Mouse (Mus musculus) embryo, embryonic 10.5 days (tissue): Measurements from ENCODE around the gene Mrpl54.
A peak's percentile ranks its signal among the peaks of the same experiment; 100 is the strongest.

Experiments used
- DNase-seq: peaks from one replicate; pipeline ENCODE4 v3.0.0-alpha.2; 2015; ENCODE audit warnings: low spot score

The Mrpl54 gene

GRCm38 (mm10) chr10:81261025-81261424 lies 5.7 kb downstream of the Mrpl54 start:
- no peak for DNase-seq

DNA sequence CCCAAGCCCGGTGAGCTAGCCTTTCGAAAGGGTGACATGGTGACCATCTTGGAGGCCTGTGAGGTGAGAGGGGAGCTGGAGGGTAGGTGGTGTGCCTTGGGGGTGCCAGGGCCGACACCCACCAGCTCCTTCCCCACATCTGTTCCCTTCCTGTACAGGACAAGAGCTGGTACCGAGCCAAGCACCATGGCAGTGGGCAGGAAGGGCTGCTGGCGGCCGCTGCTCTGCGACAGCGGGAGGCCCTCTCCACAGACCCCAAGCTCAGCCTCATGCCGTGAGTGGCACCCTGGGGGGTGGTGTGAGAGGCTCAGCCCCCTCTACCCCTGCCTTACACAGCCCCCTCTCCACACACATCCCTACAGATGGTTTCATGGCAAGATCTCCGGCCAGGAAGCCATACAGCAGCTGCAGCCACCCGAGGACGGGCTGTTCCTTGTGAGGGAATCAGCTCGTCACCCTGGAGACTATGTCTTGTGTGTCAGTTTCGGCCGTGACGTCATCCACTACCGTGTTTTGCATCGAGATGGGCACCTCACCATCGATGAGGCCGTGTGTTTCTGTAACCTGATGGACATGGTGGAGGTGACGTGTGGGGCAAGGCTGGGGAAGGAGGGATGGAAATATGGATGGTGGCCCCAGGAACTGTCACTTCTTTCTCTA lies 7.4 kb downstream of the Mrpl54 start:
- DNase-seq: no peak

DNA sequence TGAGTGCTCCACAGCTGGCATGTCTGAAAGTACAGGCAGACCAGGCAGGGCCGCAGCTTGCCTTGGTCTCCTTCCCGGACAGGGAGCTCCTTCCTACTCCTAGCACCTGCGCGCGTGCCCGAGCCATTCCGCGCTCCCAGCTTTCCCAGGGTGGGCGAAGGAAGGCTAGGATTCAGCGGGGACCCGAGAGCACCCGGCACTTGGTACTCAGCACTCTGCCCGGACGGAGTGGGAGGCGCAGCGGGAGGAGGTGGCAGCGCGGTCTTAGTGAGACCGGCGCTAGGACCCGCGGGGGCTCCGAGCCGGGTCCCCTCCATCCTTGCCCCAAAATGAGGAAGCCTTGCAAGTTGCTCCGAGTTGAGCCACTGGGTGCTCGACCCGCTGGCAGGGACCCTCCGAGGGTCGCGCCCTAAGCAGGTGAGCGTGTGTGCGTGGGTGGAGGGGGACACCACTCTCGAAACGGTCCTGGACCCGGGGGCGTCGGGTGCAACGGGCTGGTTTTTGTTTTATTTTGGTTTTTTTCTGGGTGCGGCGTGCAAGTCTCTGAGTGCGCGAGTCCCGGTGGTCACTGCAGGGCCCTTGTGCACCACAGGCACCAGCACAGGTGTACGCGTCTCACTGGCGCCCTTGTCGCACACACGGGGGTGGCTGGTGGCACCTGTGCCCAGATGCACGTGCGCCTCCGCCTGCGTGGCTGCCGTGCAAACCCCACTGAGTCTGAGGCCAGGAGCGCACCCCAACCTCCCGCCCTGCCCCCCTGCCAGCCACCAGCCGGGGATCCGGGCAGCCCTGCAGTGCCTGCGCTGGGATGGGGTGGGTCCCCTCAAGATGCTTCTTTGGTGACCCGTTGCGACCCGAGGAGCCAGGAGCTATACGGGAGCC lies 9.3 kb downstream of the Mrpl54 start:
- peak; percentile 37 for DNase-seq

GRCm38 (mm10) chr10:81254886-81255285 lies 11.8 kb downstream of the Mrpl54 start:
- no peak for DNase-seq

GRCm38 (mm10) chr10:81252424-81253419 lies 14.0 kb downstream of the Mrpl54 start, which contains the start of gene Matk:
Gene Matk, plus strand, starts transcription at chr10:81252935.
- peak; percentile 75 for DNase-seq

GRCm38 (mm10) chr10:81249442-81249841 lies 17.3 kb downstream of the Mrpl54 start:
- no peak for DNase-seq

DNA sequence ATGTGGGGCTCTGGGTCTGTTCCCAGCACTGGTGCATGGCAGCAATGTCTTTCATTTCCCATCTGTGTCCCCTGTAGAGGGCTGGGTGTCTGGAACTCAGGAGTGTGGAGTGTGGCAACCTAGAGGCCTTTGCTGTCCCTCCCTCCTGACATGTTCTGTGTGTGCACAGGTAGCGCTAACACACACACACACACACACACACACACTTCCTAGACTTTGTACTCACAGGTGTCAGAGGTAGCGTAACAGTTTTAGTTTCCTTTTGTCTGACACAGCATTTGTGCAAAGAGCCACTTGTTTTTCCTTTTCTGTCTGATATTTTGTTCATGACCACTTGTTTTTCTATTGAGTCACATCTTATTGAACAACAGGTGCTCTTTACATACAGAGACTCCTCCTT lies 18.9 kb downstream of the Mrpl54 start:
- DNase-seq: no peak

DNA sequence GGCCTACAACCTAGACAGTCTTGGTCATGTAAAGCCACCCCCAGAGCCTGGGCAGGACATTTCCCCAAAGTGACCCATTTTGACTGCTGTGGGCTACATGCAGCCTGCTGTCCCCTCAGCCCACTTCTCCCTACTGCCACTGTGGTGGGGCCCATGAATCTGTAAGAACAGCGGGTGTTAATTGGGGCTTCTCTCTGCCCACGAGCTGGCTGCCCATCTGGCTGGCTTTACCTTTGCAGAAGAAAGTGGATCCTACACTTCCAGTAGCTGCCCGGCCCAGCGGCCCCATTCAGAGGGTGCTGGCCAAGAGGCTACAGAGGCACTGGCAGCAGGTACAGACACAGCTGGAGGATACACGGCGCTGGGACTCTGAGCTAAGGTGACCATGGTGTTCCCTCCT lies 21.6 kb downstream of the Mrpl54 start:
- no peak for DNase-seq

DNA sequence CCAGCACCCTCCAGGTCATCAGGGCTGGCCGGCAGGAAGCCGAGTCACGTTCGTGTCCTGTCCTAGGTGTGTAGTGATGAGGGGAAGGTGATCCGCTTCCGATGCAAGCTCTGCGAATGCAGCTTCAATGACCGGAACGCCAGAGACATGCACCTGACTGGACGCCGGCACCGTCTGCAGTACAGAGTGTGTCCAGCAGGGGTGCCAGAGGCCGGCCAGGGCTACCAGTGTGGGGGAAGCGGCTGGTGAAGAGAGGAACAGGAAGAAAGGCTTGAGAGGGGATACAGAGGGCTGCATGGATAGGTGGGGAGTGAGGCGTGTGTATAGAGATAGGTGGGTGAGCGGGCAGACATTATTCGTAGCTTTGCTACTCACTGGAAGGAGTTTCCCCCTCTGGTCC lies 22.1 kb downstream of the Mrpl54 start:
- DNase-seq: peak; percentile 83

- no peak for DNase-seq
These were observed 22.6 kb downstream of the Mrpl54 start for GRCm38 (mm10) chr10:81244146-81244545.

- DNase-seq: no peak
These were observed 24.7 kb downstream of the Mrpl54 start for GRCm38 (mm10) chr10:81242021-81242420.

DNA sequence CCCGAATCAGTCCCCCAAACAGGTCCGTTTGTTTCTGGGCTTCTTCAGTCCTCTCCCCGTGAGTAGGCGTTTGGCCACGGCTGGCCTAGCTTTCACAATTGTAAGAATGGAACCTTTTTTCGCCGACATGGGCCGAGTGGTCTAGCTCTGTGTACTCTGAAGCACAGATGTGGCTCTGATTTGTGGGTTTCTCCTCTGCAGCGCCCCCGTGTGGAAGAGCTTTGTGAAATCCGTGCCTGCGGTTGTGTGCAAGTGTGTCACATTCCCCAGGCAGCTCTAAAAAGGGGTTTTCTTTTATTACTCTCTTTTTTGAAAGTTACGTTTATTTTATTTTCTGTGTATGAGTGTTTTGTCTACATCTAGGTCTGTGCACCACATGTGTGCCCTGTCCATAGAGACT lies 25.9 kb downstream of the Mrpl54 start:
- DNase-seq: peak; percentile 85

DNA sequence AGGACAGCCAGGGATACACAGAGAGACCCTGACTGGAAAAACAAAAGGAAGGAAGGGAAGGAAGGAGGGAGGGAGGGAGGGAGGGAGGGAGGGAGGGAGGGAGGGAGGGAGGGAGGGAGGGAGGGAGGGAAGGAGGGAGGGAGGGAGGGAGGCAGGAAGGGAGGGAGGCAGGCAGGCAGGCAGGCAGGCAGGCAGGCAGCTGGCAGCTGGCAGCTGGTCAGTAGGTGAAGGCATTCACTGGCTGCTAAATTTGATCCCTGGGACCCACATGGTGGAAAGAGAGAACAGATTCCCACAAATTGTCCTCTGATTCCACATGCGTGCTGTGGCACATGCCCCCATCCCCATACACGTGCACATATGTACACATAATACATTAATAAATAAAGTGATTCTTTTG lies 28.1 kb downstream of the Mrpl54 start:
- DNase-seq: no peak

DNA sequence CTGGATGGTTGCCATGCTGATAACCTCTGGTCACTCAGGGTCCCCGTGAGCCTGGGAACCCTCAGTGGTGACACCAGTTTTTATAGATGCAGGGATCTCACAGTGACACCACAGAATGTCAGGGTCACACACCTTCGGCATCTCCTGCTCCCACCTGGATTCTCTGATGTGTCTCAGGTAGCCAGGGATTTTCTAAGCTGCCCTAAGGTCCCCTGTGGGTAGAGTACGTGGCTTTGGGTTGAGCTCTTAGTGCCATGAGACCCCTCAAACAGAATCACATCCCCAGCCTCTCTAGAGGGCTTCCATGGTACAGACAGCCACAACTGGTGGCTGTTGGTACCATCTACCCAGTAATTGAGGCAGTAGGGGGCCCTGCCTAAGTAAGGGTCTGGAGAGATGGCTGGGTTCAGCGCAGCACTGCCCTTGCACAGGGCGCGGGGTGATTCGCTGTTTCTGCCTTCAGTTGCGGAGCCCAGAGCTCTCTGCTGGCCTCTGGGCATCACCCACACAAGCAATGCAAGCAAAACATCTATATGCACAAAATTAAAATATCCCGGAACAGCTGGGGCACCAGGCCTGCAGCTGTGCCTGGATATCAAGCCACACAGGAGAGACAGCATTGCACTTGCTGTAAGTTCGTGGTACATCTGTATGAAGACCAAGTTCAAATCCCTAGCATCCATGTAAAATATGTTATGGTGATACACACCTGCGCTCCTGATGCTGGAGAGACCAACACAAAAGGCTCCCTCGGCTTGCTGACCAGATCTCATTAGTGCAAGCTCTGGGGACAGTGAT lies 30.1 kb downstream of the Mrpl54 start:
- DNase-seq: no peak

GRCm38 (mm10) chr10:81234206-81234605 lies 32.5 kb downstream of the Mrpl54 start:
- DNase-seq: no peak

GRCm38 (mm10) chr10:81233226-81233585 lies 33.5 kb downstream of the Mrpl54 start:
- DNase-seq: no peak

GRCm38 (mm10) chr10:81232580-81233225 lies 34.0 kb downstream of the Mrpl54 start, which contains the start of gene Zfr2:
Gene Zfr2, plus strand, starts transcription at chr10:81233155.
- DNase-seq: peak; percentile 89

- no peak for DNase-seq
These were observed 35.3 kb downstream of the Mrpl54 start for GRCm38 (mm10) chr10:81231436-81231835.

DNA sequence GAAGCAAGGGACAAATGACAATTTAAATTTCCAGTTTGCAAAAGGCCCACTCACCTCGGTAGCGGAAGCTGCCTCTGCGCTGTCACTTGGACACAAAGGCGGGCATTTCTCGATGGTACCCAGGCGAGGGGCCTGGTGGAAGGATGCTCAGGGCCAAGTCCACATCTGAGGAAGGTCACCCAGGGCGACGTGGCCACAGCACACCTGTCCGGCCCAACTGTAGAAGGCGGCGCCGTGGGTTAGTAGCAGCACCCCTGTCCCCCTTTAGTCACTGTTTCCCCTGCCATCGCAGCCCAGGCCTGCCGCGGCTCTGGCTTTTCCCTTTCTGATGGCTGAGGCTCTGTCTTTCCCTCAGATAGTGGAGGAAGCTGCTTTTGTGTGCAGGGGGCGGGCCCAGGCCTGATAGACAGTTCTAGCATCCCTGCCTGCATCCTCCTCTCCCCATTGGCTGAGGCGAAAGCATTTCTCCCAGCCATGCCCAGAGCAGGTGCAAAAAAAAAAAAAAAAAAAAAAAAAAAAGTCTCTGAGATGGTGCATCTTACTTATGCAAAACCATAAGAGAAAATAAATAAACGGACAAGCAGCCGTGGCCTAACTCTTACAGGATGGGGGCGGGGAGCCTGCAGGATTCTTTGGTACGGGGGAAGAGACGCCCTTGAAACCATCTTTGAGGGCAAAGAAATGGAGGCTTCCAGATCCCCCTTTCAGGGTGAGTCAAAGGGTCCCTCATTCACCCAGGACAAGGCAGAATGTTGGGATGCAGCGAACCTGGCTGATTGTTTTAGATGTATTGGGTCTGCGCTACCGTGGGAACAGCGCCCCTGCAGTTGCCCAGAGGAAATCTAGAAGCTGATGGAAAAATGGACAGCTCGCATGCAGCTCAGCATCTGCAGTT lies 36.0 kb downstream of the Mrpl54 start, which contains the start of gene Atcay:
Atcay (minus strand) TSS at position 396 of the 895 bp plus-strand sequence.
- peak; percentile 67 for DNase-seq
